Mouse (Mus musculus) spleen, postnatal 4 days (tissue): ENCODE data around the gene Krt26.

Experiments
- DNase-seq, 2 experiments: peaks; one replicate each; pipeline ENCODE4 v3.0.0; 2022; ENCODE audit warnings: low spot score in 2 of 2

Krt26 gene

GRCm38 (mm10) chr11:99337866-99338265, at the start of gene Krt26:
Gene Krt26, minus strand, starts transcription at chr11:99337966.
- no peak for DNase-seq

DNA sequence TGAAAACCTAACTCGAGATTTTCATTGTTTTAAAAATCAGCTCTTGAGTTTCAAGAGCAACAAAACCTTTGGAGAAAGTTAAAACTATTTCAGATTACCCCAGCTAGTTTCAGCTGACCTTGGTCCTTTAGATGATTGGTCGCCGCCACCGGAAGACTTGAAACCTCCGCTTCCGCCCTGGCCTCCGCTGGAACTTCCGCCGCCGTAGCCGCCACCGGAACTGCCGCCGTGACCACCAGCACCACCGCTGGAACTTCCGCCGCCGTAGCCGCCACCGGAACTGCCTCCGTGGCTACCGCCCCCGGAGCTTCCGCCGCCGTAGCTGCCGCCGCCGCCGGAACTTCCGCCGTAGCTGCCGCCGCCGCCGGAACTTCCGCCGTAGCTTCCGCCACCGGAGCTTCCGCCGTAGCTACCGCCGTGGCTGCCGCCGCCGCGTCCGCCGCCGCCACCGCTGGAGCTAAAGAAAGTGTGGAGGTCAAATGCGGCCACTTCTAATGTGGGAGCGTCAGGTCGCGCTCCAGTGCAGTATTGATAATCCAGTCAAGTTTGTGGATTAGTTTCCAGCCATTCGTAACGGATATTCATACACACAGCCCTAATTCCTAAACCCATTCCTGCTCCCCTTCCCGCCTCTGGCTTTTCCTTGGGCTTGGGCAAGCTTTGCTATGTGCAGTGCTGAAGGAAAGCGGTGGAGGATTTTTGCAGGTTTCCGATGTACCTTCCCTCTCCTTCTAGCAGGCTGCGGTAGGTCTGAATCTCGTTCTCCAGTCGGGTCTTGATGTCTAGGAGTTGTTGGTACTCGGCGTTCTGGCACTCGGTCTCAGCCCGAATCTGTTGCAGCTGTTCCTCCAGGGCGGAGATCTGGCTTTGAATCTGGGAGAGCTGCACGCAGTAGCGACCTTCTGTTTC, 48.3 kb upstream of the Krt26 start:
- peak; percentile 76 to 88 for DNase-seq

DNA sequence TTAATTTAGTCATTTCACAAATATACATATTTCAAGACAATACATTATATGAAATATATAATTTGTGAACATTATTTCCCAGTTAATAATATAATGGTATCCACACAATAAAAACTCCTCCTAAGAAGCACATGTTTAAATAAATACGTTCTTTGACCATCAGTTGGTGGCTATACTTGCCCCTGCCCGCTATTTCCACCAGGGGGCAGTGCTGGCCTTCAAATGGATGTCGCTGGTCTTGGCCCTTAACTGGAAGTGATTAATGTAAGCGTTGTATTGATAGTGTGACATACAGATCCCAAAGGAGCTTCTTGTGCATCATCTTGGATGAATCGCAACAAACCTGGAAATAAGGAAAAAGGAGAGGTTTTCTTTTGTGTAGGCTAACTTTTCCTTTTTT, 41.8 kb upstream of the Krt26 start:
- peak; percentile 58 to 81 for DNase-seq

GRCm38 (mm10) chr11:99374803-99375202, 37.0 kb upstream of the Krt26 start, which contains the start of gene Krt28:
Gene Krt28, minus strand, starts transcription at chr11:99374903.
- DNase-seq, result no peak

DNA sequence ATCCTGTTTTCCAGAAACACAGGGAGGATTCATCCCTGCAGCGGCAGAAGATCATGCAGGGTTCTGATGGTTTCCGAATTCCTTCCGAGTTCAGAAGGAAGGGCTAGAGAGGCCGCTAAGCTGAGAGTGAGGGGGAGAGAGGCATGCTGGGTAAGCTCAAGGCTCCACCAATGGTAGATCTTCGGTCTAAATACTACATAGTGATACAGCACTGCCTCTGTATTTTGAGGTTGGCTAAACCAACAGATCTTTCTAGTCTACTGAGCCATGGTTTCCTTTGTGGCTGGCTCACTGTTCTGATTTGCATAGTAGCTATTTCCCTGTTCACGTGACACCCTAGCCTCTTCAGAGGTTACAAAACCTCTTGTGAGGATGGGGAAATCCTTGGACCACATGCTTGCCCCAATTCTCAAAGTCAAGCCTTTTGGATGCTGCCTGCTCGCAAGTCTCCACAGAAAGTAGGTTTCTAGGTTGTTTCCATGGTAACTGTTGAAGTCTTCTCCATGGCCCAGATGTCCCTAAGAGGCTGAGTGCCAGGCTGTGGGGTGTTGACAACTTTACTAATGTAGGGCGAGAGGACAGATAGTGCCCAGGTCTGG, 32.2 kb upstream of the Krt26 start:
- no peak for DNase-seq

DNA sequence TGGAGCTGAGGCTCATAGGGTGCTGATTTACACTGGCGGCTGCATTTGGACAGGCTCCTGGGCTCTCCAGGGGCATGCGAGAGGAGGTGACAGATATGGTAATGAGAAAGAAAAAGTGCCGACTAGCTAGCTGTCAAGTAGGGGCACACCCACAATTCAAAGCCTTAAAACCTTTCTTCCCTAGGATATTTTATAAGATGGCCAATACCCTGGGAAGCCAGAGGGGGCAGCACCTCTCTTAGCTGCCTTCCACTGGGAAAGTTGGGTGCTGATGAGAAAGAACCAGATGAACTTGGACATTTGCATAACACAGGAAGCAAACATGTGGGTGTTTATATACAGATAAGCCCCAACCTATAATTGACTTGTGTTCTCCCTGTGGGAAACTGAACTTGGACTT, 31.5 kb upstream of the Krt26 start:
- DNase-seq, result no peak

- no peak for DNase-seq
Measured at GRCm38 (mm10) chr11:99366791-99367190, 29.0 kb upstream of the Krt26 start.

DNA sequence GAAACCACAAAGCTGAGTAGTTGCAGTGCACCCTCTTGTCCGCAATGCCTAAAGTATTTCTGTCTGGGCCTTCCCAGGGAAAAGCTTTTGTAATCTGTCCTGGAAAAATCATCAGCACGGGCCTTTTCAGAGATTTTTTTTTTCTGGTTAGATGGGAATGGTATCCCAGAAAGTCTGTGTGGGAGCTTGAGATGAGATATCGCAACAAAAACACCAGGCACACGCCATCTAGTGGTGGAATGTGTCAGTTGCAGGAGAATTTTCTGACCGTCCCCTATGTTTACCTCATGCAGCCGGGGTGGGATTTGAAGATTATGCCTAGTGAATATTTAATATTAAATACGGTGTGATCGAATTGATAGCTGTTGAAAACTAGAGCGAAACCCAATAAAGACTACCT, 26.6 kb upstream of the Krt26 start:
- DNase-seq, result no peak

GRCm38 (mm10) chr11:99361423-99361822, 23.7 kb upstream of the Krt26 start:
- no peak for DNase-seq

- DNase-seq, result no peak
Measured at GRCm38 (mm10) chr11:99351004-99351403, 13.2 kb upstream of the Krt26 start, which contains the start of gene Krt27. Gene Krt27, minus strand, starts transcription at chr11:99351104.

DNA sequence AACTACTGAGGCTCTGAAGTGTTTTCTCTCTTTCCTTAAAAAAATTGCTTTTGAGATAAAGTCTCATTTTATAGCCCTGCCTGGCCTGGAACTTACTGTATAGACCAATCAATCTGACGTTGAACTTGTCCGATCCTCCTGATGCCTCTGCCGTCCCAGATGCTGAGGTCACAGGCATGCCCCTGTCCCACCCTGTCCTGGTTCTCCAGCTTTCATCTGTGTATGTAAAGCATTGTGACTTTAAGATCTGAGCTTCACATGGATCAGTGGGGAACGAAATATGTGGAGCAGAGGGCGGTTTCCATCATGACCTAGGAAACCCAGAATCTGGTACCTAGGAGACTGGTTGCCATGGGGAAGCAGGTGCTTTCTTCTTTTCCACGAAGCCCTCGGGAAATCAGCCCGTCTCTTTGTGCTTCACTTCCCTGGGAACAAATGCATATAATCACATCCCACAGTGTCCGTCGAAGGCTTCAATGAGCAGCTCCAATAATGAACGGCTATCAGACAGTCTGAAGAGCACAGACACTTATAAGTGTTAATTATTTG, 1.6 kb upstream of the Krt26 start:
- no peak for DNase-seq

- DNase-seq, result no peak
Measured at GRCm38 (mm10) chr11:99333426-99333825, 4.3 kb downstream of the Krt26 start.

DNA sequence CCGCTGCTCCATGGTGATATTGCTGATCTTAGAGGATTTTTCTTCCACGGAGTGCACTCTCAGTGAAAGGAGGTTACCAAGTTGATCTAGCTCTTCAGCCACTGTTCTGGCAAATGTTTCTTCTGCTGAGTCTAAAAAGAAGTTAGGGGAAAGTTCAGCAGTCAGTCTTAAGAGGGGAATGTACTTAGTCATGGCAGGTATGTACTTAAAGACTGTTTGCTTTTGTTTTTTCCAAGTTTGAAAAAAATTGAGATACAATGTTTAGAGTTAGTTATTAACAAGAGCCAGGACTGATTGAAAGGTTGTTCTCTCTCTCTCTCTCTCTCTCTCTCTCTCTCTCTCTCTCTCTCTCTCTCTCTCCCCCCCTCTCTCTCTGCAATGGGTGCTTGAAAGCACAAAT, 8.1 kb downstream of the Krt26 start:
- DNase-seq, result no peak

DNA sequence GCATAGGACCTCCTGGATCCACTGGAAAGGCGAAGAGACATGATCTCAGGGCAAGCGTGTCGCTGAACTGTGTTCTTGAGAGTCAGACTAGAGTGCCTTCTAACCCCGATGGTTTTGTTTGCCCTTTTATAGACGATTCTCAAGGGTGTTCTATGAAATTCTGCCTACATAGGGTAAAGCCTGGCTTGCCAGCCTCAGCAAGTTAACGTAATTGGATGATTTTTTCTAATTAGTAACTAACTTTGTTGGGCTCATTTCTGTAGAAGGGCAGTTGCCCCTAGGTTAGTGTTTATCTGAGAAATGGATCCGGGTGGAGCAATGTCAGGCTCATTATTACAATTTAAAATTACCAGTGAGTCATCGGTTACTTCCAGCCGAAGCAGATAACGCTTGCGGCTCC, 14.9 kb downstream of the Krt26 start, which contains the start of gene Krt25:
Gene Krt25, minus strand, starts transcription at position 101 of the 400 bp plus-strand sequence.
- DNase-seq, result no peak

DNA sequence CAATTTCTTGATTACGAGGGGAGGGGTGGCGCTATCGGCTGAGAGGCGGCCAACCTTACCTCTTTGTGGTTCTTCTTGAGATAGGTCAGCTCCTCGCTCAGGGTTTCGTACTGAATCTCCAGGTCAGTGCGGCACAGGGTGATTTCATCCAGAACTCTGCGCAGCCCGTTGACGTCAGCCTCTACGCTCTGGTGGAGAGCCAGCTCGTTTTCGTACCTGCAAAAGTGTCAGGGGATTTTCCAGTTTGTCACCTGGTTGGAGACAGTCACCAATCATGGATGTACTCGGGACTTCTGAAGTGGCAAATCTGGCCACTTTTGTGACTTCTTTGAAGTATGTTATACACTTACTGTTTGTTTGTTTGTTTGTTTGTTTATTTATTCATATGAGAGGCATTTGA, 16.7 kb downstream of the Krt26 start:
- no peak for DNase-seq

GRCm38 (mm10) chr11:99319127-99319526, 18.6 kb downstream of the Krt26 start:
- no peak for DNase-seq

- no peak for DNase-seq
Measured at GRCm38 (mm10) chr11:99316543-99316942, 21.2 kb downstream of the Krt26 start.

DNA sequence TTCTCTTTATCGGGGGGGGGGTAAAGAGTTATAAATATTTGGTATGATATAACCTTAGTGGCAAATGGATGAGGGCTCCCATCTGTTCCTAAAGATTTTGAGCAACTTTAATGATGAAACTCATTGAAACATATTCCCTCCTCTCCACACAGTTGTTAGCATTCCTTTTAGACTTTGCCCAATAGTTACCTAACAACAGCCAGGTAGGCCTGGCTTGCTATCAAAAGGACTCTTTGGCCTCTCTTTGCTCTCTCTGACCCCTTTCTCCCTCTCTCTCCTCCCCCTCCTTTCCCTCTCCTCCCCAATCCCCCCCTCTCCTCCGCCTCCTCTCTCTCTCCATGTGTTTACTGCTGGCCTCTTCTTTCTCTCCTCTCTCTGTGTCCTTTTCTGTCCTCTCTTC, 23.2 kb downstream of the Krt26 start:
- no peak for DNase-seq

GRCm38 (mm10) chr11:99310882-99311281, 26.9 kb downstream of the Krt26 start:
- no peak for DNase-seq

- DNase-seq, result peak; percentile 44 to 72
Measured at GRCm38 (mm10) chr11:99307579-99307978, 30.2 kb downstream of the Krt26 start.

DNA sequence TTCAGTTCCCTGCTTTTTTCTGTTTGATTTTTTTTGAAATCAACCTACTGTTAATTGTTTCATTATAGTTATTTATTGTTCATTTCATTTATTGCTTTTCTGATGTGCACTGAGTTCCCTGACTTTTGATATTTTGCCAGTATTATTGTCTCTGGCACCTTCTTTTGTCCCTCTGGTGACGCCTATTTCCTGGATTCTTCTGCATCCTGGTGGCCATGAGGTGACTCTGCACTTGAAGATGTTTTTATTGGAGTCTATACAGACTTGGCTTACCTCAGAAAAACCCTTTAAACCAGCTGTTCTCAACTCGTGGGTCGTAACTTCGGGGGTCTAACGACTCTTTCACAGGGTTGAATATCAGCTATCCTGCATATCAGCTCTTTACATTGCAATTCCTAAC, 42.7 kb downstream of the Krt26 start:
- DNase-seq, result no peak

DNA sequence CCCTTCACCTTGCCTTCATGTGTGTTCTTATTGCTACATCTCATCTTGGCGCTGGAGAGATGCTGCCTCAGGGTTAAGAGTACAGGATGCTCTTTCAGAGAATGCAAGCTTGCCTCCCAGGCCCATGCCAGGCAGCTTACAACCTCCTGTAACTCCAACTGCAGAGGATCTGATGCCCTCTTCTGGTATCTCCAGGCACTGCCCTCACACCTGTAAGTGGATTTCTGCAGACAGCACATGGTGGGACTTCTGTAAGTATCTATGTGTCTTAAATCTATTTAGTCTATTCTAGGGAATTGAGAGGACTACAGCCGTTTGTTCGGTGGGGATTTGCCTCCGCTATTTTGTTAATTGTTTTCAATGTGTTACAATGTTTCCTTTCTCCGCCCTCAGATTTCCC, 44.9 kb downstream of the Krt26 start:
- peak; percentile 41 to 67 for DNase-seq

DNA sequence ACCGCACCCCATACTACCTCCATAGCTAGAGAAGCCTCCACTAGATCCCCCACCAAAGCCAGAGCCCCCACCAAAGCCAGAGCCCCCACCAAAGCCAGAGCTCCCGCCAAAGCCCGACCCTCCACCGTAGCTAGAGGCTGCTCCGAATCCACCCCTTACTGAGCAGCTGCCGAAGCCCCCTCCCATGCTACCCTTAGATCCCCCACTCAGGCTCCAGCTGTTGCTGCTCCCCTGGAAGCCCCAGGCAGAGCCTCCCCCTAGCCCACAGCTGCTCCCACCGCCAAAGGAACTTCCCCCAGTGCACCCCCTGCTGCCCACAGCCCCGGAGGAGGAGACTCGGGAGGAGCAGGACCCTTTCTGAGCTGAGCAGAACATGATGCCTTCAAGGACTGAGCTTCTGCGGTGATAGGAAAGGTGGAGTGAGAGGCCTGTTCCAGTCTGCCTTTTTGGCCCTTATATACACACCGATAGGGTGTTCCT, 52.9 kb downstream of the Krt26 start, which contains the start of gene Krt24:
Gene Krt24, minus strand, starts transcription at position 430 of the 480 bp plus-strand sequence.
- DNase-seq, result no peak
